Mouse (Mus musculus) stomach, embryonic 14.5 days (tissue): ENCODE data around the gene Emc6. TPM values are rescaled to one million over a fixed set of nuclear protein-coding genes. Genes with fewer than 3 reads are reported as not detected.

Source experiments
- ATAC-seq: fragments of 200-750 bp; cut with Nextera tagmentation; 2 replicates; pipeline ENCODE4 v1.8.0; 2017; ENCODE audit warnings: low read depth, moderate TSS enrichment; ENCODE audit not compliant: insufficient number of reproducible peaks, insufficient read depth, low FRiP score
- H3K27ac ChIP-seq: fragments of 300-500 bp; sonication (generic); 2 replicates; pipeline ENCODE4 v1.5.1; 2014; ENCODE audit warnings: mild to moderate bottlenecking, low read length, moderate library complexity, mixed read lengths
- H3K27me3 ChIP-seq: fragments of 300-500 bp; sonication (generic); 2 replicates; pipeline ENCODE4 v1.6.1; 2014; ENCODE audit warnings: low read length, control low read depth, mixed read lengths; ENCODE audit not compliant: control insufficient read depth, insufficient read depth
- H3K36me3 ChIP-seq: fragments of 300-500 bp; sonication (generic); 2 replicates; pipeline ENCODE4 v1.6.1; 2014; ENCODE audit warnings: mild to moderate bottlenecking, control low read depth, low read length, moderate library complexity, mixed read lengths; ENCODE audit not compliant: control insufficient read depth, insufficient read depth
- H3K4me1 ChIP-seq: fragments of 300-500 bp; sonication (generic); 2 replicates; pipeline ENCODE4 v1.6.1; 2014; ENCODE audit warnings: low read length, control low read depth, mixed read lengths; ENCODE audit not compliant: control insufficient read depth, insufficient read depth
- H3K4me2 ChIP-seq: fragments of 300-500 bp; sonication (generic); replicated peaks from 2 replicates; pipeline ENCODE4 v1.6.1; 2014; ENCODE audit warnings: low read depth, low read length, control low read depth
- H3K4me3 ChIP-seq: fragments of 300-500 bp; sonication (generic); 2 replicates; pipeline ENCODE4 v1.5.1; 2014; ENCODE audit warnings: low read depth, low read length, control low read depth
- H3K9ac ChIP-seq: fragments of 300-500 bp; sonication (generic); replicated peaks from 2 replicates; pipeline ENCODE4 v1.6.1; 2014; ENCODE audit warnings: low read depth, mild to moderate bottlenecking, control low read depth, low read length, moderate library complexity, mixed read lengths
- H3K9me3 ChIP-seq: fragments of 300-500 bp; sonication (generic); 2 replicates; pipeline ENCODE4 v1.6.1; 2016; ENCODE audit warnings: low read depth, low read length, control low read depth; ENCODE audit not compliant: control insufficient read depth
- WGBS: fragments of 180-500 bp; shearing (Covaris S2); extraction: QIAGEN DNeasy Blood & Tissue Kit; methylation state at CpG from one replicate; pipeline ENCODE4 v1.1.7; 2014; 5-methylcytosine and 5-hydroxymethylcytosine counted together
- polyA plus RNA-seq: library from polyadenylated mRNA; unstranded; fragments of >200 nt; fragmentation: Nextera tagmentation; extraction: Ambion mirVana; gene quantifications from 2 replicates; pipeline ENCODE4 v1.2.1, GENCODE M21; 2014

Emc6 gene
- polyA plus RNA-seq, 1 experiment from 2014 or later: 116 TPM

GRCm38 (mm10) chr11:73194444-73194843 is 17.6 kb upstream of the Emc6 start:
- H3K27ac ChIP-seq: no peak overlapping the region
- no peak overlapping the region for H3K4me2 ChIP-seq
- H3K9ac ChIP-seq: no peak overlapping the region
- no peak overlapping the region for H3K4me3 ChIP-seq
- H3K27me3 ChIP-seq: no peaks in the 10 kb centered on the region
- H3K4me1 ChIP-seq: peaks cover 5% of the 10 kb centered on the region; the same call in 1 of the 2 replicates
- 74% methylated on average over 2 of the region's 2 CpGs for WGBS
- peaks cover 10% of the 10 kb centered on the region; the same call in 1 of the 2 replicates for H3K36me3 ChIP-seq
- no peaks in the 10 kb centered on the region for H3K9me3 ChIP-seq
- ATAC-seq: no peak

DNA sequence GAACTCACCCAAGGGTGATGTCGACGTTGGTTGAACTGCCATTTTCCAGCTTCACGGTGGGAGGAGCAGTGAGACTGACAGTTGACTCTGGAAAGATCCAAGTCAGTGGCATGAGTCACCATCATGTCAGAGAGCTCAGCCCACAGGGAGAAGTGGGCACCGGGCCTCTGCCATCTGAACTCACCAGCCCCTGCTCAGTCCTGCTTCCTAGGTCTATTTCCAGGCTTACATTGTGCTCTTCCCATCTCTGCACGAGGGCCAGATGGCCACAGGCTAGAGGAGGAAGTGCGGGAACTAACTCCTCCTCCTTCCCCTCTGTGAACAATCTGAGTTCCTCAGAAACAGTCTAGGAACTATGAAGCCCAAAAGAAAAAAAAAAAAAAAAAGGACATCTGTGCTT is 16.2 kb upstream of the Emc6 start:
- Histone ChIP-seq H3K27ac (no peak overlapping the region), H3K4me2 (no peak overlapping the region), H3K9me3 (no peaks in the 10 kb centered on the region), H3K4me3 (no peak overlapping the region), H3K4me1 (no peaks in the 10 kb centered on the region), H3K36me3 (peaks cover 10% of the 10 kb centered on the region), H3K9ac (no peak overlapping the region), H3K27me3 (no peaks in the 10 kb centered on the region)
- WGBS: 71% methylated on average over 6 of the region's 6 CpGs
- ATAC-seq: no peak

DNA sequence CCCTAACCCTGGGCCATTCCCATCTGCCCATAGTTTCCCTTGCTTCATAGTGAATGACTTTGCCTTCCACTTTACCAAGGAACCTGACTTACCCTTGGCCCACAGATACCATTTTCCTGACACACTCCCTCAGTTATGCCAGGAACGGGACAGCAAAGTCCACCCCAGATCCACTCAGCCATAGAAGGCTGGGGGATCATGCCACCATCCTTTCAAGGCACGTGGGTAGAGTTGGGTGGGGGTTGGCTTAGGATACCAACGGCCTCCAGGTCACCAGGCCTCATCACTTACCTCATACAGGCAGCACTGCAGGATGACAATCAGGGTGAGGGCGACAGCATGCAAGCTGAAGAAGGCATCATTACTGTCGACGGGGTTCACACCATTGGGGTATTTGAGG is 10.4 kb upstream of the Emc6 start:
- H3K4me2 ChIP-seq: no peak overlapping the region
- no peak overlapping the region for H3K4me3 ChIP-seq
- ATAC-seq: no peak
- H3K9ac ChIP-seq: no peak overlapping the region
- H3K27ac ChIP-seq: no peak overlapping the region
- no peaks in the 10 kb centered on the region for H3K27me3 ChIP-seq
- no peaks in the 10 kb centered on the region for H3K4me1 ChIP-seq
- 89% methylated on average over 6 of the region's 6 CpGs for WGBS
- no peaks in the 10 kb centered on the region for H3K9me3 ChIP-seq
- peaks cover 26% of the 10 kb centered on the region for H3K36me3 ChIP-seq

DNA sequence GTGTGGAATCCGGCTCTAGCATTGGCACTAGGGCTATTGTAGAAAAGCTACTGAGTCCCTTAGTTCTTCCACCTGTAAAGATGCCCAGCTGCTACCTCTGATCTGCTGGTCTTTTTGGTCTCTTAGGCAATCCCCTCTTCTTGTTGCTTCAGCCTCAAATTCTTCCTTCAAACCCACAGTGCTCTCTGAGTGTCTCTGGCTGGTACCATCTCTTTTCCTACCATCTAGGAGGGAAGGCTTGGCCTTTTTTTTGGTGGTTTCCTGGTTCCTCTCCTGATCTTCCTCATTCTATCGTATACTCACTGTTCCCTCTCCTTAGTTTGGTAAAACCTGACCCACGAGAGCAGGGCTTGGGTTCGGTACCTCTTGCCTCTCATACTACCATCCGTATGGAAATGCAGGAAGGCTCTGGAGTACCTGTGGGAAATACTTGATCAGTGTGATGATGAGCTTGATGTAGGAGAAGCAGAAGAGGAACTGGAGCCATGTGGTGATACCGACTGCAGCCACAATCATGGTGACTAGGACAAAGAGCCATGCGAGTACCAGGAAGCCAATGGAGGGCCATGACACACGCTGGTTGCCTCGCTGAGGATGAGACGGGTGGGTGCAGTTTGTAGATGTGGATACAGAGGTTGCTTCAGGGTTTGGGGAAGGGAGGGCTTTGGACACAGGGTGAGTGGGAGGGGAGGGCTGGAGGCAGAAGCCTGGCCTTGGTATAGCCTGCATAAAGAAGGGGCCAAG is 9.2 kb upstream of the Emc6 start:
- Histone ChIP-seq H3K4me2 (no peak overlapping the region), H3K36me3 (peaks cover 25% of the 10 kb centered on the region), H3K9me3 (no peaks in the 10 kb centered on the region), H3K4me1 (no peaks in the 10 kb centered on the region), H3K9ac (no peak overlapping the region), H3K4me3 (no peak overlapping the region), H3K27me3 (no peaks in the 10 kb centered on the region), H3K27ac (no peak overlapping the region)
- no peak for ATAC-seq
- WGBS: 89% methylated on average over 10 of the region's 10 CpGs

GRCm38 (mm10) chr11:73177895-73178294 is 1.1 kb upstream of the Emc6 start:
- H3K36me3 ChIP-seq: peaks cover 27% of the 10 kb centered on the region
- 0% methylated on average over 2 of the region's 2 CpGs for WGBS
- peak overlapping the region; percentile 72 for H3K4me2 ChIP-seq
- peak overlapping the region; percentile 98 for H3K27ac ChIP-seq
- H3K9me3 ChIP-seq: no peaks in the 10 kb centered on the region
- no peak for ATAC-seq
- peak overlapping the region; percentile 92 for H3K9ac ChIP-seq
- peak overlapping the region; percentile 99 for H3K4me3 ChIP-seq
- no peaks in the 10 kb centered on the region for H3K27me3 ChIP-seq
- peaks cover 18% of the 10 kb centered on the region; the same call in 1 of the 2 replicates for H3K4me1 ChIP-seq

DNA sequence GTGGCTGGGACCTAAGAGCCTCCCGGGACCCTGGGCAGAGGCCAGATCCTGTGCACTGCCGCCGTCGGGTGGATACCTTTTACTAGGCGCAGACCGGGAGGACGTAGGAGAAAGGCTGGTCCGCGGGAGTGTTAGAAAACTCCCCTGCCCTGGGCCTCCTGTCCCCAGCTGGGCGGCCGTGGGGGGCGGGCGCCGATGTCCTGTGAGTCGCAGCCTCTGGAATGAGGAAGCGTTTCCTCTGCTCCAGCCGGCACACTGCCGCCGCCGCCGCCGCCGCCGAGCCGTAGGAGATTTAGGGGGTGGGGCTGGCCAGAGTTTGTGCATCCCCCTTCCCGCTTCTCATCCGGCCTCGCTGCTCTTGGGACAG is 655 bp upstream of the Emc6 start:
- peak; percentile 86 for ATAC-seq
- no peaks in the 10 kb centered on the region for H3K27me3 ChIP-seq
- 0% methylated on average over 18 of the region's 28 CpGs for WGBS

DNA sequence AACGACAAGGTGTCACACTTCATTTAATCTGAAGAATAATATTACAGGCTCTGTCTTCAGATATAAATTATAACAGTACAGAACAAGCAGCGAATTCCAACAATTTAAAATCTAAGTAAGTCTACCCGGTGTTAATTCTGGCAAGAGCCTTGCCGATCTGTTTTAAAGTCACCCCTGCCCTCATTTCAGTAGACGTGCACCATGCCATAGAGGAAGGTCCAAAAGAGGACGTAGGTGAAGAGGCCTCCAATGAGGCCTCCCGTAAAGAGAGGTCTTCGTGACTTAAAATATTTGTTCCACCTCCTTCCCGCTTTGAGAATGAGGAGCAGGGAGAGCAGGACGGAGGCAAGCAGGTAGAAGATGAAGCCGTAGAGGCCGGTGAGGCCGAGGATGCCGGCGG is 651 bp downstream of the Emc6 start:
- no peaks in the 10 kb centered on the region for H3K9me3 ChIP-seq
- WGBS: 1% methylated on average over 15 of the region's 15 CpGs
- peaks cover 25% of the 10 kb centered on the region; the same call in 1 of the 2 replicates for H3K36me3 ChIP-seq
- peak overlapping the region; percentile 82 for H3K9ac ChIP-seq
- peak overlapping the region; percentile 99 for H3K4me3 ChIP-seq
- H3K27ac ChIP-seq: peak overlapping the region; percentile 82
- peak overlapping the region; percentile 75 for H3K4me2 ChIP-seq
- H3K4me1 ChIP-seq: peaks cover 25% of the 10 kb centered on the region; the same call in 1 of the 2 replicates
- no peak for ATAC-seq
- H3K27me3 ChIP-seq: no peaks in the 10 kb centered on the region

More for the DNA sequence above, 655 bp upstream of the Emc6 start:
- Histone ChIP-seq H3K9ac (peak overlapping the region; percentile 92), H3K9me3 (no peaks in the 10 kb centered on the region), H3K4me1 (peaks cover 18% of the 10 kb centered on the region; the same call in 1 of the 2 replicates), H3K4me3 (peak overlapping the region; percentile 99), H3K4me2 (peak overlapping the region; percentile 72), H3K27ac (peak overlapping the region; percentile 98), H3K36me3 (peaks cover 27% of the 10 kb centered on the region)

- Histone ChIP-seq H3K27me3 (no peaks in the 10 kb centered on the region), H3K4me1 (peaks cover 25% of the 10 kb centered on the region; the same call in 1 of the 2 replicates)
- 33% methylated on average over 8 of the region's 8 CpGs for WGBS
These were observed 1.2 kb downstream of the Emc6 start for GRCm38 (mm10) chr11:73175612-73176011.

More at GRCm38 (mm10) chr11:73175612-73176011, 1.2 kb downstream of the Emc6 start:
- peak overlapping the region; percentile 82; the same call in 1 of the 2 replicates for H3K9ac ChIP-seq
- no peaks in the 10 kb centered on the region for H3K9me3 ChIP-seq
- peak overlapping the region; percentile 99 for H3K4me3 ChIP-seq
- no peak for ATAC-seq
- H3K27ac ChIP-seq: no peak overlapping the region
- H3K36me3 ChIP-seq: peaks cover 25% of the 10 kb centered on the region; the same call in 1 of the 2 replicates
- peak overlapping the region; percentile 75 for H3K4me2 ChIP-seq
